Mouse (Mus musculus) intestine, embryonic 14.5 days (tissue): ENCODE measurements around the gene BC017158. TPM values are rescaled to one million over a fixed set of nuclear protein-coding genes. Genes with fewer than 3 reads are reported as not detected.

Experiments
- ATAC-seq: fragments of 200-750 bp; cut with Nextera tagmentation; replicated peaks from 2 replicates; pipeline ENCODE4 v1.8.0; 2017; ENCODE audit warnings: low read depth, moderate number of reproducible peaks, moderate TSS enrichment, moderate library complexity; ENCODE audit not compliant: low FRiP score, low TSS enrichment
- DNase-seq: peaks from one replicate; pipeline ENCODE4 v3.0.0-alpha.2; 2018; ENCODE audit warnings: low spot score
- H3K27ac ChIP-seq: fragments of 300-500 bp; sonication (generic); 2 replicates; pipeline ENCODE4 v1.5.1; 2014; ENCODE audit warnings: low read depth, mild to moderate bottlenecking, control low read depth
- H3K27me3 ChIP-seq: fragments of 300-500 bp; sonication (generic); replicated peaks from 2 replicates; pipeline ENCODE4 v1.6.1; 2014; ENCODE audit warnings: low read length, control low read depth; ENCODE audit not compliant: control insufficient read depth, insufficient read depth
- H3K36me3 ChIP-seq: fragments of 300-500 bp; sonication (generic); 2 replicates; pipeline ENCODE4 v1.6.1; 2014; ENCODE audit warnings: low read length, control low read depth; ENCODE audit not compliant: control insufficient read depth, insufficient read depth
- H3K4me1 ChIP-seq: fragments of 300-500 bp; sonication (generic); replicated peaks from 2 replicates; pipeline ENCODE4 v1.6.1; 2014; ENCODE audit warnings: low read length, control low read depth, mixed read lengths; ENCODE audit not compliant: control insufficient read depth, insufficient read depth
- H3K4me2 ChIP-seq: fragments of 300-500 bp; sonication (generic); 2 replicates; pipeline ENCODE4 v1.6.1; 2014; ENCODE audit warnings: low read length
- H3K4me3 ChIP-seq: fragments of 300-500 bp; sonication (generic); 2 replicates; pipeline ENCODE4 v1.5.1; 2014; ENCODE audit warnings: low read depth, low read length, control low read depth, mixed read lengths
- H3K9ac ChIP-seq: fragments of 300-500 bp; sonication (generic); 2 replicates; pipeline ENCODE4 v1.6.1; 2014; ENCODE audit warnings: mild to moderate bottlenecking, low read length
- H3K9me3 ChIP-seq: fragments of 300-500 bp; sonication (generic); 2 replicates; pipeline ENCODE4 v1.6.1; 2016; ENCODE audit warnings: low read length, control low read depth; ENCODE audit not compliant: control insufficient read depth
- WGBS: fragments of 180-500 bp; shearing (Covaris S2); extraction: QIAGEN DNeasy Blood & Tissue Kit; methylation state at CpG from one replicate; pipeline ENCODE4 v1.1.7; 2014; 5-methylcytosine and 5-hydroxymethylcytosine counted together
- polyA plus RNA-seq: library from polyadenylated mRNA; unstranded; fragments of >200 nt; fragmentation: Nextera tagmentation; extraction: Ambion mirVana; gene quantifications from 2 replicates; pipeline ENCODE4 v1.2.1, GENCODE M21; 2014

Gene BC017158
- polyA plus RNA-seq, 1 experiment from 2014 or later: 51.0 TPM

GRCm38 (mm10) chr7:128332896-128333295 is 34.9 kb upstream of the BC017158 start:
- no peak overlapping the region for H3K4me2 ChIP-seq
- no peaks in the 10 kb centered on the region for H3K27me3 ChIP-seq
- H3K36me3 ChIP-seq: no peaks in the 10 kb centered on the region
- no peaks in the 10 kb centered on the region for H3K9me3 ChIP-seq
- no peak overlapping the region for H3K9ac ChIP-seq
- ATAC-seq (no peak), DNase-seq (no peak)
- no peak overlapping the region for H3K4me3 ChIP-seq
- H3K27ac ChIP-seq: no peak overlapping the region
- no peaks in the 10 kb centered on the region; the same call in none of the 2 replicates for H3K4me1 ChIP-seq
- 89% methylated on average over 1 of the region's 1 CpGs for WGBS

- Histone ChIP-seq H3K4me3 (no peak overlapping the region), H3K36me3 (no peaks in the 10 kb centered on the region), H3K4me1 (no peaks in the 10 kb centered on the region; the same call in none of the 2 replicates), H3K9me3 (no peaks in the 10 kb centered on the region), H3K9ac (no peak overlapping the region), H3K27me3 (no peaks in the 10 kb centered on the region), H3K4me2 (no peak overlapping the region), H3K27ac (no peak overlapping the region)
- no peak for DNase-seq
- whole genome bisulfite sequencing: 58% methylated on average over 9 of the region's 9 CpGs
- ATAC-seq: no peak
Measured at GRCm38 (mm10) chr7:128330981-128331380, 33.0 kb upstream of the BC017158 start.

- H3K27ac ChIP-seq: no peak overlapping the region
- no peak overlapping the region for H3K4me3 ChIP-seq
- 90% methylated on average over 1 of the region's 1 CpGs for WGBS
- H3K9ac ChIP-seq: no peak overlapping the region
- peaks cover 9% of the 10 kb centered on the region for H3K4me1 ChIP-seq
- H3K27me3 ChIP-seq: no peaks in the 10 kb centered on the region
- DNase-seq: no peak
- no peak for ATAC-seq
- no peaks in the 10 kb centered on the region for H3K9me3 ChIP-seq
- no peak overlapping the region for H3K4me2 ChIP-seq
- H3K36me3 ChIP-seq: no peaks in the 10 kb centered on the region
Measured at GRCm38 (mm10) chr7:128324977-128325376, 27.0 kb upstream of the BC017158 start.

GRCm38 (mm10) chr7:128321260-128321659 is 23.3 kb upstream of the BC017158 start:
- Histone ChIP-seq H3K9ac (no peak overlapping the region), H3K4me1 (peaks cover 22% of the 10 kb centered on the region), H3K4me3 (no peak overlapping the region), H3K36me3 (no peaks in the 10 kb centered on the region), H3K9me3 (no peaks in the 10 kb centered on the region), H3K4me2 (peak overlapping the region; percentile 26), H3K27me3 (no peaks in the 10 kb centered on the region), H3K27ac (peak overlapping the region; percentile 97)
- 32% methylated on average over 7 of the region's 7 CpGs for WGBS
- peak; percentile 76 for ATAC-seq
- DNase-seq: peak; percentile 63

GRCm38 (mm10) chr7:128320219-128320816 is 22.3 kb upstream of the BC017158 start:
- peaks cover 22% of the 10 kb centered on the region for H3K4me1 ChIP-seq
- ATAC-seq (0 out of 2 replicates have a peak, but pooled peaks have one; percentile 51), DNase-seq (no peak)
- WGBS: 33% methylated on average over 2 of the region's 2 CpGs
- peak overlapping the region; percentile 97 for H3K27ac ChIP-seq
- peak overlapping the region; percentile 26 for H3K4me2 ChIP-seq
- no peaks in the 10 kb centered on the region for H3K27me3 ChIP-seq
- H3K9ac ChIP-seq: no peak overlapping the region
- no peak overlapping the region for H3K4me3 ChIP-seq
- no peaks in the 10 kb centered on the region for H3K36me3 ChIP-seq
- H3K9me3 ChIP-seq: no peaks in the 10 kb centered on the region

GRCm38 (mm10) chr7:128319140-128319539 is 21.2 kb upstream of the BC017158 start:
- Histone ChIP-seq H3K4me3 (no peak overlapping the region), H3K9me3 (no peaks in the 10 kb centered on the region), H3K4me1 (peaks cover 22% of the 10 kb centered on the region), H3K27ac (peak overlapping the region; percentile 97; the same call in 1 of the 2 replicates), H3K4me2 (no peak overlapping the region), H3K9ac (no peak overlapping the region), H3K27me3 (no peaks in the 10 kb centered on the region), H3K36me3 (no peaks in the 10 kb centered on the region)
- DNase-seq: no peak
- no peak for ATAC-seq
- 66% methylated on average over 7 of the region's 7 CpGs for WGBS

GRCm38 (mm10) chr7:128317011-128317410 is 19.0 kb upstream of the BC017158 start:
- DNase-seq (no peak), ATAC-seq (no peak)
- Histone ChIP-seq H3K36me3 (no peaks in the 10 kb centered on the region), H3K4me3 (no peak overlapping the region), H3K9ac (no peak overlapping the region), H3K27ac (no peak overlapping the region), H3K4me1 (peaks cover 22% of the 10 kb centered on the region), H3K4me2 (no peak overlapping the region), H3K27me3 (no peaks in the 10 kb centered on the region), H3K9me3 (no peaks in the 10 kb centered on the region)
- WGBS: 56% methylated on average over 4 of the region's 4 CpGs

GRCm38 (mm10) chr7:128314491-128314890 is 16.5 kb upstream of the BC017158 start:
- H3K4me1 ChIP-seq: peaks cover 17% of the 10 kb centered on the region
- H3K36me3 ChIP-seq: no peaks in the 10 kb centered on the region
- H3K27ac ChIP-seq: no peak overlapping the region
- ATAC-seq (no peak), DNase-seq (no peak)
- no peak overlapping the region for H3K4me2 ChIP-seq
- no peak overlapping the region for H3K4me3 ChIP-seq
- H3K27me3 ChIP-seq: no peaks in the 10 kb centered on the region
- 76% methylated on average over 7 of the region's 7 CpGs for WGBS
- no peak overlapping the region for H3K9ac ChIP-seq
- H3K9me3 ChIP-seq: no peaks in the 10 kb centered on the region

- ATAC-seq (no peak), DNase-seq (no peak)
- no peaks in the 10 kb centered on the region for H3K36me3 ChIP-seq
- no peak overlapping the region for H3K9ac ChIP-seq
- H3K27me3 ChIP-seq: no peaks in the 10 kb centered on the region
- no peaks in the 10 kb centered on the region for H3K9me3 ChIP-seq
- H3K4me2 ChIP-seq: no peak overlapping the region
- H3K4me1 ChIP-seq: peaks cover 11% of the 10 kb centered on the region; the same call in 1 of the 2 replicates
- no peak overlapping the region for H3K27ac ChIP-seq
- 80% methylated on average over 2 of the region's 2 CpGs for WGBS
- H3K4me3 ChIP-seq: no peak overlapping the region
Measured at GRCm38 (mm10) chr7:128313601-128314000, 15.6 kb upstream of the BC017158 start.
